Mouse (Mus musculus) liver, embryonic 11.5 days (tissue): ENCODE measurements around the gene Myt1l. TPM values are rescaled to one million over a fixed set of nuclear protein-coding genes. Genes with fewer than 3 reads are reported as not detected.

Experiments
- ATAC-seq: fragments of 200-750 bp; cut with Nextera tagmentation; replicated peaks from 2 replicates; pipeline ENCODE4 v1.8.0; 2017; ENCODE audit warnings: moderate number of reproducible peaks, mild to moderate bottlenecking, moderate TSS enrichment, moderate library complexity; ENCODE audit not compliant: low FRiP score
- DNase-seq: peaks from one replicate; pipeline ENCODE4 v3.0.0-alpha.2; 2017; ENCODE audit warnings: low spot score
- H3K27ac ChIP-seq: fragments of 300-500 bp; sonication (generic); 2 replicates; pipeline ENCODE4 v1.5.1; 2014; ENCODE audit warnings: mild to moderate bottlenecking, low read depth, low read length, control low read depth
- H3K27me3 ChIP-seq: fragments of 300-500 bp; sonication (generic); replicated peaks from 2 replicates; pipeline ENCODE4 v1.6.1; 2014; ENCODE audit warnings: low read length, mixed read lengths; ENCODE audit not compliant: control insufficient read depth, insufficient read depth
- H3K36me3 ChIP-seq: fragments of 300-500 bp; sonication (generic); 2 replicates; pipeline ENCODE4 v1.6.1; 2014; ENCODE audit warnings: mild to moderate bottlenecking, low read length, moderate library complexity, mixed read lengths; ENCODE audit not compliant: control insufficient read depth, insufficient read depth
- H3K4me1 ChIP-seq: fragments of 300-500 bp; sonication (generic); replicated peaks from 2 replicates; pipeline ENCODE4 v1.6.1; 2014; ENCODE audit warnings: low read length, mixed read lengths; ENCODE audit not compliant: control insufficient read depth, insufficient read depth
- H3K4me2 ChIP-seq: fragments of 300-500 bp; sonication (generic); 2 replicates; pipeline ENCODE4 v1.6.1; 2014; ENCODE audit warnings: mild to moderate bottlenecking, control low read depth, moderate library complexity
- H3K4me3 ChIP-seq: fragments of 300-500 bp; sonication (generic); 2 replicates; pipeline ENCODE4 v1.5.1; 2014; ENCODE audit warnings: low read depth, low read length, control low read depth
- H3K9ac ChIP-seq: fragments of 300-500 bp; sonication (generic); 2 replicates; pipeline ENCODE4 v1.6.1; 2014; ENCODE audit warnings: low read depth, low read length, control low read depth
- H3K9me3 ChIP-seq: fragments of 300-500 bp; sonication (generic); 2 replicates; pipeline ENCODE4 v1.6.1; 2016; ENCODE audit warnings: low read length, inconsistent platforms, mixed read lengths; ENCODE audit not compliant: control insufficient read depth
- WGBS: fragments of 180-500 bp; shearing (Covaris S2); extraction: QIAGEN DNeasy Blood & Tissue Kit; methylation state at CpG from one replicate; pipeline ENCODE4 v1.1.7; 2014; 5-methylcytosine and 5-hydroxymethylcytosine counted together
- polyA plus RNA-seq: library from polyadenylated mRNA; unstranded; fragments of >200 nt; fragmentation: Nextera tagmentation; extraction: Ambion mirVana; gene quantifications from 2 replicates; pipeline ENCODE4 v1.2.1, GENCODE M21; 2014

The Myt1l gene
- polyA plus RNA-seq, 1 experiment from 2014 or later, result 0.44 TPM

- Histone ChIP-seq H3K9me3 (no peaks in the 10 kb centered on the region), H3K9ac (no peak overlapping the region), H3K4me1 (no peaks in the 10 kb centered on the region), H3K4me3 (no peak overlapping the region), H3K36me3 (no peaks in the 10 kb centered on the region), H3K27ac (no peak overlapping the region), H3K27me3 (no peaks in the 10 kb centered on the region), H3K4me2 (no peak overlapping the region)
- no peak for ATAC-seq
- no peak for DNase-seq
- 69% methylated on average over 8 of the region's 8 CpGs for WGBS
Observed at GRCm38 (mm10) chr12:29703541-29703940, 175.4 kb downstream of the Myt1l start.

GRCm38 (mm10) chr12:29707094-29707493 lies 178.9 kb downstream of the Myt1l start:
- Histone ChIP-seq H3K9ac (no peak overlapping the region), H3K27me3 (no peaks in the 10 kb centered on the region), H3K4me2 (no peak overlapping the region), H3K27ac (no peak overlapping the region), H3K36me3 (no peaks in the 10 kb centered on the region), H3K4me1 (no peaks in the 10 kb centered on the region), H3K4me3 (no peak overlapping the region), H3K9me3 (no peaks in the 10 kb centered on the region)
- DNase-seq (no peak), ATAC-seq (no peak)
- 73% methylated on average over 3 of the region's 3 CpGs for WGBS

DNA sequence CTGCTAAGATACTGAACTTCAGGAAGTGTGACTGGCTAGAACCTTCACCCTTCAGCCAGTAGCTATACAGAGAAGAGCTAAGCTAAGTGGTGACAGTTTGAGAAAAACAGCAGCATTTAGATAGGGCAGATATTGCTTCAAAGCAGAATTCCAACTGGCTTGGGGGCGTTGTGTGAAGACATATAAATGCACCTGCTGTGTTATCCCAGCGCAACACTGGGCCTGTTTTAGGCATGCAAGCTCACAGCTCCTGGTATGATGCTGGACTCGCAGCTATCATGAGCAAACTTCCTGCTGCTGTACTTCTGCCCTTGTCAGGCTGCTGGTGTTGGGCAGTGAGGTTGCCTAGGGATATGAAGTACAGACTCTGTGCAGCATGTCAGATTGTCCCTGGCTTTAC lies 180.0 kb downstream of the Myt1l start:
- H3K36me3 ChIP-seq, result no peaks in the 10 kb centered on the region
- no peaks in the 10 kb centered on the region for H3K27me3 ChIP-seq
- WGBS, result 59% methylated on average over 3 of the region's 3 CpGs
- no peaks in the 10 kb centered on the region for H3K9me3 ChIP-seq
- DNase-seq (no peak), ATAC-seq (no peak)
- H3K4me1 ChIP-seq, result no peaks in the 10 kb centered on the region
- no peak overlapping the region for H3K4me2 ChIP-seq
- H3K27ac ChIP-seq, result no peak overlapping the region
- no peak overlapping the region for H3K9ac ChIP-seq
- no peak overlapping the region for H3K4me3 ChIP-seq

DNA sequence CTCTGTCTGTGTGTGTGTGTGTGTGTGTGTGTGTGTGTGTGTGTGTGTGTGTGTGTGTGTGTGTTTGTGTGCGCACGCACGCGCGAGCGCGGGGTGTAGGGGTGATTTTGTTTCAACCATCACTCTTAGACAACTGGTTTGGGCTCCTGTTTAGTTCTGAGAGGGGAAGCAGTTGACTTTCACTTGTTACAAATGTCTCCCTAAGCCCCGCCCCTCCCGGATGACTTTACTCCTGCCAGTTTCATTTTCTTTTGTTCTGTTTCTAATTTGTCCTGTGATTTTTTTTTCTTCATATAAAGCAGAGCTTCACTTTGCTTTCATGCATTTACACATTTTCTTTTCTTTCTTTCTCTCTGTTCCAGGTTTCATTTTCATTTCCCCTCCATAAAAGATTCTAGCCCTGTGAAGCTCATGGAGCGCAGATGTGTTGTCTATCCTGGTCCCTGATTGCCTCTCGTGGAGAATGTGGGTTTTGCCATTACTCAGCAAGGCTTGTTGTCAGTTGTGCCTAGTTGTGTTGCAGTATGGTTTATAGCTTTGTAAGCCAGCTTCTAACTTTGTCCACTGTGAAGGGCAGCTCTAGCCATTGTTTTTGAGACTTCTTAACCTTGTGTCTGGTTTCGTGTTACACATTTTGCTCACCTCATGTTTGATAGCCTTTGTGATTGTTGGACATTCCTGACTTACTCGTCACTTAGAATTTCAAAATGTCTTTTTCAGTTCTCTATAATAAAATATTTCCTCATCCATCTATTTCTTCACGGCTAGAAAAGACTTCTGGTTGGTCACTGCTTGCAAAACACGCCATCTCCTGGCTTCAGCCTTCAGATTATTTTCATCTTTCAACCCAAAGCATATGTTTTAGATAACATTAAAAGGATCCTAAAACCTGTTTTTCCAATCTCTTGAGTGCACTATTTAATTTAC lies 184.9 kb downstream of the Myt1l start:
- no peak for ATAC-seq
- 84% methylated on average over 15 of the region's 15 CpGs for WGBS

GRCm38 (mm10) chr12:29723722-29724338 lies 195.6 kb downstream of the Myt1l start:
- 87% methylated on average over 17 of the region's 17 CpGs for WGBS
- DNase-seq (no peak), ATAC-seq (no peak)
- Histone ChIP-seq H3K4me1 (no peaks in the 10 kb centered on the region), H3K9me3 (no peaks in the 10 kb centered on the region), H3K9ac (no peak overlapping the region), H3K4me3 (no peak overlapping the region), H3K27ac (no peak overlapping the region), H3K36me3 (no peaks in the 10 kb centered on the region), H3K27me3 (no peaks in the 10 kb centered on the region), H3K4me2 (no peak overlapping the region)

More for the DNA sequence above, 184.9 kb downstream of the Myt1l start:
- Histone ChIP-seq H3K4me1 (no peaks in the 10 kb centered on the region), H3K36me3 (no peaks in the 10 kb centered on the region), H3K27me3 (no peaks in the 10 kb centered on the region), H3K4me3 (no peak overlapping the region), H3K9me3 (no peaks in the 10 kb centered on the region), H3K27ac (no peak overlapping the region), H3K4me2 (no peak overlapping the region), H3K9ac (no peak overlapping the region)
- no peak for DNase-seq

DNA sequence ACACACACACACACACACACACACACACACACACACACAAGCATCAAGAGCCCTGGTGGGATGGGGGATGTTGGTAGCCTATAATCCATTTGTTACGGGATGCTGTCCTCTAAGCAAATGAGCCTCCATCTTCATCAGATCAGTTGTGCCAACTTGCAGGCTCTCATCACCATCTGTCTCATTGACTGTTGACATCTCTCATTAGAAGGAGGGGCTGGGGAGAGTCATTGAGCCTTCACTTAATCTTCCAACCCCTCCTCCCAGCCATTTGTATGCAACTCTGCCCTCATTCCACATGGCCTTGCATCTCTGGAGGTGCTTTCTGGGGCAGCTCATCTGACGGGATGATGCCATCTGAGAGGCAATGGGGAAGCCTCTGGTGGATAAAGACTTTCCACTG lies 200.1 kb downstream of the Myt1l start:
- ATAC-seq, result no peak
- no peaks in the 10 kb centered on the region for H3K9me3 ChIP-seq
- no peaks in the 10 kb centered on the region for H3K36me3 ChIP-seq
- no peaks in the 10 kb centered on the region for H3K27me3 ChIP-seq
- H3K27ac ChIP-seq, result no peak overlapping the region
- no peaks in the 10 kb centered on the region for H3K4me1 ChIP-seq
- no peak overlapping the region for H3K4me3 ChIP-seq
- no peak for DNase-seq
- no peak overlapping the region for H3K4me2 ChIP-seq
- WGBS, result 85% methylated on average over 2 of the region's 2 CpGs
- H3K9ac ChIP-seq, result no peak overlapping the region

GRCm38 (mm10) chr12:29740346-29741025 lies 212.3 kb downstream of the Myt1l start:
- no peak for ATAC-seq
- no peaks in the 10 kb centered on the region for H3K27me3 ChIP-seq
- 74% methylated on average over 8 of the region's 8 CpGs for WGBS
- H3K9ac ChIP-seq, result no peak overlapping the region
- no peak overlapping the region for H3K4me2 ChIP-seq
- no peak overlapping the region for H3K4me3 ChIP-seq
- no peaks in the 10 kb centered on the region for H3K9me3 ChIP-seq
- H3K36me3 ChIP-seq, result no peaks in the 10 kb centered on the region
- no peaks in the 10 kb centered on the region for H3K4me1 ChIP-seq
- H3K27ac ChIP-seq, result no peak overlapping the region
- no peak for DNase-seq

GRCm38 (mm10) chr12:29741181-29741580 lies 213.0 kb downstream of the Myt1l start:
- ATAC-seq, result no peak
- WGBS, result 82% methylated on average over 6 of the region's 6 CpGs
- no peak overlapping the region for H3K9ac ChIP-seq

More at GRCm38 (mm10) chr12:29741181-29741580, 213.0 kb downstream of the Myt1l start:
- no peak overlapping the region for H3K27ac ChIP-seq
- H3K4me3 ChIP-seq, result no peak overlapping the region
- no peaks in the 10 kb centered on the region for H3K9me3 ChIP-seq
- H3K27me3 ChIP-seq, result no peaks in the 10 kb centered on the region
- H3K4me2 ChIP-seq, result no peak overlapping the region
- no peak for DNase-seq
- H3K36me3 ChIP-seq, result no peaks in the 10 kb centered on the region
- no peaks in the 10 kb centered on the region for H3K4me1 ChIP-seq
